Mouse (Mus musculus): ENCODE data around the gene Catsper4. TPM values are rescaled to one million over a fixed set of nuclear protein-coding genes. Genes with fewer than 3 reads are reported as not detected.
"Not testable (repeated sequence)": the region's sequence is repeated elsewhere in the genome, so short reads cannot be mapped to it uniquely, and the experiment has no call there.

The Catsper4 gene
- polyA plus RNA-seq (2016; fragmentation: Nextera tagmentation; extraction: Ambion mirVana), result not detected in 2 replicates

DNA sequence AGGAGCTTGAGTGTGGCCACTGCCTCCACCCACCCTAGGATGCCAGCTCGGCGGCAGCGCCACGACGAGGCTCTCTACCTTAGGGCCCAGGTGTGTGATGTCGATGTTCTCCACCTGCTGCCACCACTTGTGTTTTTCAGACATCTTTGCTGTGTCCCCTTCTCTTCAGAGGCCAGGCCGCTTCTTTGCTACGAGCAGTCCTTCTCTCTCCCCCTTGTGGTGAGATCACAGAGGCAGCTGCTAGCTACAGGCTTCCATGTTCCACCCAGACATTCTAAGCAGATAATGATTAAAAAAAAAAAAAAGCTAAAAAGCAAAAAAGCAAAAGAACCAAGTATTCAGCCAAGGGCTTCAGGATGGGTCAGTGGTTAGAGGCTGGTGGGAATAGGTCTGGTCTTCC, at the start of gene Catsper4:
Gene Catsper4, minus strand, starts transcription at position 190 of the 400 bp plus-strand sequence.
- DNase-seq (ENCODE audit: low spot score), result no peak
- no peaks in the 10 kb centered on the region for H3K27me3 ChIP-seq (replicated peaks; ENCODE audit: low read depth, poor library complexity, severe bottlenecking)
- H3K4me3 ChIP-seq, result no peak within 1 kb of the TSS
- H3K9me3 ChIP-seq, result no peaks in the 10 kb centered on the region
- H3K27ac ChIP-seq (replicated peaks), result no peak within 1 kb of the TSS
- H3K4me1 ChIP-seq, result peaks cover 23% of the 10 kb centered on the region
- H3K36me3 ChIP-seq (replicated peaks), result no peaks in the 10 kb centered on the region
- WGBS, result 70% methylated on average over 8 of the region's 8 CpGs

- peak overlapping the region; percentile 69 for H3K27ac ChIP-seq (replicated peaks)
- H3K4me3 ChIP-seq, result peak overlapping the region; percentile 39
- DNase-seq (ENCODE audit: low spot score), result peak; percentile 50
- WGBS, result 6% methylated on average over 14 of the region's 14 CpGs
- peaks cover 33% of the 10 kb centered on the region for H3K36me3 ChIP-seq (replicated peaks)
- peaks cover 15% of the 10 kb centered on the region for H3K4me1 ChIP-seq
- no peaks in the 10 kb centered on the region for H3K9me3 ChIP-seq
- no peaks in the 10 kb centered on the region for H3K27me3 ChIP-seq (replicated peaks; ENCODE audit: low read depth, poor library complexity, severe bottlenecking)
Measured at GRCm38 (mm10) chr4:134273417-134274345, 46.5 kb upstream of the Catsper4 start.

GRCm38 (mm10) chr4:134272731-134273416, 45.7 kb upstream of the Catsper4 start:
- WGBS, result 29% methylated on average over 13 of the region's 13 CpGs

DNA sequence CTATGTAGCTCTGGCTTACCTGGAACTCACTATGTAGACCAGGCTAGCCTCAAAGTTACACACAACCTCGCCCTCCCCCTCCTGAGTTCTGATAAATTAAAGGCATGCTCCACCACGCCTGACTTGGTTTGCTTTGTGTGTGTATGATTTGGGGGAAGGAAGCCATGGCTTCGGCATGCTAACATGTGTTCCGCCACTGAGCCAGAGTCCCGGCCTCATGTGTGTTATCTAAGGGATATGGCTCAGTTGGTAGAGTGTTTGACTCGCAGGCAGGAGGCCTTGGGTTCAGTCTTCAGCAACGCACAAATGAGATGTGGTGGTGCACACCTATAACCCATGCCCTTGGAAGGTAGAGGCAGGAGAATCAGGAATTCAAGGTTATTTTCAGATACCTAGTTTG, 44.8 kb upstream of the Catsper4 start:
- H3K27ac ChIP-seq (replicated peaks), result no peak overlapping the region
- peaks cover 15% of the 10 kb centered on the region for H3K4me1 ChIP-seq
- WGBS, result 85% methylated on average over 7 of the region's 7 CpGs
- H3K36me3 ChIP-seq (replicated peaks), result peaks cover 16% of the 10 kb centered on the region
- H3K27me3 ChIP-seq (replicated peaks; ENCODE audit: low read depth, poor library complexity, severe bottlenecking), result no peaks in the 10 kb centered on the region
- H3K4me3 ChIP-seq, result no peak overlapping the region
- DNase-seq (ENCODE audit: low spot score), result no peak
- no peaks in the 10 kb centered on the region for H3K9me3 ChIP-seq

More at GRCm38 (mm10) chr4:134272731-134273416, 45.7 kb upstream of the Catsper4 start:
- Histone ChIP-seq H3K4me1 (peaks cover 15% of the 10 kb centered on the region), H3K4me3 (peak overlapping the region; percentile 39), H3K36me3 (replicated peaks) (peaks cover 25% of the 10 kb centered on the region), H3K27ac (replicated peaks) (peak overlapping the region; percentile 69; the same call in 1 of the 2 replicates), H3K9me3 (no peaks in the 10 kb centered on the region), H3K27me3 (replicated peaks; ENCODE audit: low read depth, poor library complexity, severe bottlenecking) (no peaks in the 10 kb centered on the region)
- no peak for DNase-seq (ENCODE audit: low spot score)

DNA sequence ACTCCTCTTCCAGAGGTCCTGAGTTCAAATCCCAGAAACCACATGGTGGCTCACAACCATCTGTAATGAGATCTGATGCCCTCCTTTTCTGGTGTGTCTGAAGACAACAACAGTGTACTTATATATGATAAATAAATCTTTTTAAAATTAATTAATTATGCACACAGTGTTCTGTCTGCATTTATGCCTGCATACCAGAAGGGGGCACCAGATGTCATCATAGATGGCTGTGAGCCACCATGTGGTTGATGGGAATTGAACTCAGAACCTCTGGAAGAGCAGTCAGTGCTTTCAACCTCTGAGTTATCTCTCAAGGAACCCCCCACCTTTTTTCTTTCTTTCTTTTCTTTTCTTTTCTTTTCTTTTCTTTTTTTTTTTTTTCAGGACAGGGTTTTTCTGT, 42.4 kb upstream of the Catsper4 start:
- not testable (repeated sequence) for H3K9me3 ChIP-seq; H3K27me3 ChIP-seq (replicated peaks; ENCODE audit: low read depth, poor library complexity, severe bottlenecking); H3K36me3 ChIP-seq (replicated peaks); DNase-seq (ENCODE audit: low spot score); H3K4me3 ChIP-seq; H3K27ac ChIP-seq (replicated peaks)
- peaks cover 21% of the 10 kb centered on the region for H3K4me1 ChIP-seq

- no peaks in the 10 kb centered on the region for H3K36me3 ChIP-seq (replicated peaks)
- H3K4me3 ChIP-seq, result no peak overlapping the region
- H3K27me3 ChIP-seq (replicated peaks; ENCODE audit: low read depth, poor library complexity, severe bottlenecking), result no peaks in the 10 kb centered on the region
- no peak for DNase-seq (ENCODE audit: low spot score)
- WGBS, result 89% methylated on average over 19 of the region's 19 CpGs
- no peaks in the 10 kb centered on the region for H3K9me3 ChIP-seq
- H3K4me1 ChIP-seq, result peaks cover 14% of the 10 kb centered on the region
- H3K27ac ChIP-seq (replicated peaks), result no peak overlapping the region
Measured at GRCm38 (mm10) chr4:134268102-134268655, 41.0 kb upstream of the Catsper4 start.

GRCm38 (mm10) chr4:134265860-134266585, 38.8 kb upstream of the Catsper4 start:
- H3K4me3 ChIP-seq, result no peak overlapping the region
- no peak for DNase-seq (ENCODE audit: low spot score)
- 61% methylated on average over 9 of the region's 9 CpGs for WGBS
- no peak overlapping the region for H3K27ac ChIP-seq (replicated peaks)
- no peaks in the 10 kb centered on the region for H3K27me3 ChIP-seq (replicated peaks; ENCODE audit: low read depth, poor library complexity, severe bottlenecking)
- H3K4me1 ChIP-seq, result peaks cover 6% of the 10 kb centered on the region; the same call in 1 of the 2 replicates
- H3K9me3 ChIP-seq, result no peaks in the 10 kb centered on the region
- H3K36me3 ChIP-seq (replicated peaks), result no peaks in the 10 kb centered on the region

DNA sequence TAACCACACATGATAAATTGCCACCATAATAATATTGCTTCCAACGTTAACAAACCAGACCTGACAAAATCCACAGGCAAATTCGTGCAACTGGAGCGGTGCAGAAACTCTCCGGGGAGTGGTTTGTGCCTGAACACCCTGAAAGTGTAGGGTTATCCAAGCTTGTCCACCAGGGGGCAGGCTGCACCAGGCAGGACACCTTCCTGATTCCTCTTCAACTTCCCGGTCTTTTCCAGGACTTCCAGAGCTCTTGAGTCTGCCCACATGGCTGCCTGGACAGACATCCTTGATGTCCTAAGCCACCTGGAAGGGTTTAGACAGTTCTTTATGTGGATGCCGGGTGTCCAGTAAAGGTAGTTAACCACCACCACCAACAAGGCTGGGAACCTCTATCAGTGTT, 36.0 kb upstream of the Catsper4 start:
- no peaks in the 10 kb centered on the region for H3K36me3 ChIP-seq (replicated peaks)
- peaks cover 11% of the 10 kb centered on the region for H3K4me1 ChIP-seq
- WGBS, result 46% methylated on average over 6 of the region's 6 CpGs

GRCm38 (mm10) chr4:134258354-134258753, 31.2 kb upstream of the Catsper4 start:
- Histone ChIP-seq H3K27me3 (replicated peaks; ENCODE audit: low read depth, poor library complexity, severe bottlenecking) (peaks cover 31% of the 10 kb centered on the region), H3K4me1 (peaks cover 53% of the 10 kb centered on the region), H3K9me3 (no peaks in the 10 kb centered on the region), H3K36me3 (replicated peaks) (no peaks in the 10 kb centered on the region), H3K4me3 (no peak overlapping the region), H3K27ac (replicated peaks) (no peak overlapping the region)
- 64% methylated on average over 11 of the region's 11 CpGs for WGBS
- no peak for DNase-seq (ENCODE audit: low spot score)

More for the DNA sequence above, 36.0 kb upstream of the Catsper4 start:
- no peaks in the 10 kb centered on the region for H3K9me3 ChIP-seq
- peak; percentile 74 for DNase-seq (ENCODE audit: low spot score)
- H3K4me3 ChIP-seq, result no peak overlapping the region
- no peaks in the 10 kb centered on the region for H3K27me3 ChIP-seq (replicated peaks; ENCODE audit: low read depth, poor library complexity, severe bottlenecking)
- no peak overlapping the region for H3K27ac ChIP-seq (replicated peaks)

DNA sequence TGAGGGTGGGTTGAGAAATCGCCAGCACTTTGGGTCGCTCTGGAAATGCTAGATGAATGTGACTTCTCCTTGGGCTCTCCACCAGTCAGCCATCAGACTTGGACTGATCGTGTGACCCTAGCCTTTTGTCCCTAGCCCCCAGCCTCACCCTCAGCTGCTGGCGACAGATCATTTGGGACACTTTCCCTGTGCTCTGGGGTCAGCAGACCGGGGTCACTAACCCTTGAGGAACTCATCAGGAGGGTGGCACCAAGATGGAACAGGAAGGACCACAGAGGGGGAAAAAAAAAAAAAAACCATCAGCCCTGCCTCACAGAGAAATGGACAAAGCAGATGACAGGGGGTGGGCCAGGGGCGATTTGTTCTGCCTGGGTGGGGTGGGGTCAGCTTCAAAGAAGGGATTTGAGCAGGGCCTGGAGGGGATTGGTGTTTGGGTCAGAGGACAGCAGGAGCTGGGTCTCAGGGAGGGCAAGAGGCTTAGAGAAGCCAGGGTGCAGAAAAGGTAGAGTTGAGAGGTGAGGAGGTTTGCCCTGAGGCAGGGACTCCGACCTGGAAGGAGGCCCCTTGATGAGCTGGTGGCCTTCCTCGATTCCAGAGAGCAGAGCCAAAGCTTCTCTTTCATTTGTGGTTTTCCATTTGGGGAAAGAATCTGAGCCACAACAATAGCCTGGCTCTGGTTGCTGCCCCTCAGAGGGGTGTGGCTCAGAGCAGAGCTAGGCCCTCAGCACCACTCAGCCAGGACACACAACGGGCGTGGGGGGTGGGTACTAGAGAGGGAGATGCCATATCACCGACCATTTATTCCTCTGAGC, 30.2 kb upstream of the Catsper4 start:
- DNase-seq (ENCODE audit: low spot score), result no peak
- Histone ChIP-seq H3K36me3 (replicated peaks) (no peaks in the 10 kb centered on the region), H3K27ac (replicated peaks) (peak overlapping the region; percentile 78), H3K4me1 (peaks cover 62% of the 10 kb centered on the region), H3K27me3 (replicated peaks; ENCODE audit: low read depth, poor library complexity, severe bottlenecking) (peaks cover 41% of the 10 kb centered on the region), H3K4me3 (no peak overlapping the region), H3K9me3 (no peaks in the 10 kb centered on the region)
- WGBS, result 9% methylated on average over 11 of the region's 11 CpGs

- Histone ChIP-seq H3K4me1 (peaks cover 70% of the 10 kb centered on the region), H3K27me3 (replicated peaks; ENCODE audit: low read depth, poor library complexity, severe bottlenecking) (peaks cover 49% of the 10 kb centered on the region), H3K4me3 (peak overlapping the region; percentile 29), H3K27ac (replicated peaks) (peak overlapping the region; percentile 78), H3K36me3 (replicated peaks) (no peaks in the 10 kb centered on the region), H3K9me3 (no peaks in the 10 kb centered on the region)
- DNase-seq (ENCODE audit: low spot score), result peak; percentile 58
- WGBS, result 2% methylated on average over 19 of the region's 19 CpGs
Measured at GRCm38 (mm10) chr4:134256407-134257197, 29.4 kb upstream of the Catsper4 start.
